Mouse (Mus musculus): ENCODE data around the gene Tyw5.

DNA sequence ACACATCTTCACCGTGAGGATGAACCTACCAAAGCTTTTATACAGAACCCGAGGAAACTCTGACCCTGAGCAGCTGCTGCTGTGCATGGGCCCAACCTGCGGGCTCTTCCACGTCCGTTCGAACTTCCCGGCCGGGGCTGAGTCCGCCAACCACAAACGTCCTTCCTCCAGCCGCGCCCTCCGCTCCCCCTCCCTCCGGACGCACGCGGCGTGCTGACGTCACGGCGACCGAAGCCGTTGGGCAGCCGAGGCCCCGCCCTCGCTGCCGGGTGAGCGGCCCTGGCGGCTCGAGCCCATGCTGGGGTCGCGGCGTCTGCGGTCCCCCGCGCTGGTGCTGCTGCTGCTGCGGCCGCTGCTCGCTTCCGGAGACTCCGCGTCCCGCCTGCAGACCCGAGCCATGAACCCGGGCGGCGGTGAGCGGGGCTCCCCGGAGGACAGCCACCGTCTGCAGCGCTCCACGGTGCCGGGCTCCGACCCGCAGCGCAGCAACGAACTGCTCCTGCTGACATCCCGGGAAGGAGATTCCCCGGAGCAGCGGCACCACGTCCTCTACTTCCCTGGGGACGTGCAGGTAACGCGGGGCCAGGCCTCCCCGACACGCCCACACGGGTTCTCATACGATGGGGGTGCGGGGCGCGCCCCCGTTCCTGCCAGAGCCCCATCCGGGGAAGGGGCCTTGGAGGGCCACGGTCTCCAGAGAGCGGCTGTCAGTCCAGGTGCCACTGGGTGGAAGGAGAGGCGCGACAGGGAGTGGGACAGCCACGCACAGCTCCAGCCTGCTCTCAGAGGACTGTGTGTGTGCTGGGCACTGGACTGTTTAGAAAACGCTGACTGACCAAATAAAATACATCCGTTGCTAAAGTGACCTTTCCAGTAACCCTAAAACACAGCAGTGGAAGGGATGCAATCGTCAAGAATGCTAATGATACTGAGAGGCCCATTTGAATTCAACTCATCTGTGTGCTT, 29.2 kb downstream of the Tyw5 start, which contains the start of gene 1700066M21Rik:
- TF ChIP-seq JUN (IDR thresholded peaks at IDR 0.05; ENCODE audit: insufficient read depth, low read depth, low read length) (no peak), JUND (conservative IDR thresholded peaks at IDR 0.05; ENCODE audit: low read depth, low read length) (no peak), KAT2A (IDR thresholded peaks at IDR 0.05; ENCODE audit: insufficient replicate concordance, low read length) (0 out of 2 replicates have a peak, but pooled peaks have one; percentile 7), ZC3H11A (IDR thresholded peaks at IDR 0.05; ENCODE audit: low read depth, low read length) (no peak), TCF12 (IDR thresholded peaks at IDR 0.05; ENCODE audit: low read depth, low read length) (peak; percentile 70), CTCF (conservative IDR thresholded peaks at IDR 0.05 in 1 of 2, IDR thresholded peaks at IDR 0.05 in 1 of 2; ENCODE audit: low read depth in 2 of 2, low read length in 2 of 2) (no peak), POLR2A (IDR thresholded peaks at IDR 0.05; ENCODE audit: low read depth, low read length) (peak; percentile 93), ZMIZ1 (IDR thresholded peaks at IDR 0.05; ENCODE audit: low read depth, low read length) (peak; percentile 78)
